Mouse (Mus musculus) brain, embryonic 18.5 days (tissue): ENCODE data around the gene Lrwd1.
"Not testable (repeated sequence)": the region's sequence is repeated elsewhere in the genome, so short reads cannot be mapped to it uniquely, and the experiment has no call there.

ENCODE experiments used
- DNase-seq: peaks from one replicate; pipeline ENCODE4 v3.0.0-alpha.2; 2012; ENCODE audit warnings: low read depth, low spot score

Lrwd1 gene

GRCm38 (mm10) chr5:136135571-136136291 is at the start of gene Lrwd1, which contains the start of gene Alkbh4:
Gene Lrwd1 (minus strand): TSS chr5:136136074.
Gene Alkbh4 (plus strand): TSS chr5:136136146.
- DNase-seq: peak; percentile 88

GRCm38 (mm10) chr5:136183766-136184165 is 47.9 kb upstream of the Lrwd1 start:
- DNase-seq: no peak

GRCm38 (mm10) chr5:136182830-136183229 is 47.0 kb upstream of the Lrwd1 start:
- no peak for DNase-seq

- no peak for DNase-seq
Measured at GRCm38 (mm10) chr5:136182049-136182448, 46.2 kb upstream of the Lrwd1 start.

- DNase-seq: no peak
Measured at GRCm38 (mm10) chr5:136181197-136181596, 45.3 kb upstream of the Lrwd1 start.

GRCm38 (mm10) chr5:136179594-136179993 is 43.7 kb upstream of the Lrwd1 start:
- DNase-seq: no peak

- DNase-seq: peak; percentile 68
Measured at GRCm38 (mm10) chr5:136173606-136174463, 38.0 kb upstream of the Lrwd1 start.

GRCm38 (mm10) chr5:136172939-136173338 is 37.1 kb upstream of the Lrwd1 start:
- no peak for DNase-seq

GRCm38 (mm10) chr5:136171363-136172341 is 35.8 kb upstream of the Lrwd1 start:
- no peak for DNase-seq

GRCm38 (mm10) chr5:136170512-136171362 is 34.9 kb upstream of the Lrwd1 start, which contains the start of gene Orai2:
Gene Orai2 (minus strand): TSS chr5:136170713.
- peak; percentile 65 for DNase-seq

GRCm38 (mm10) chr5:136169626-136170511 is 34.0 kb upstream of the Lrwd1 start:
- DNase-seq: no peak

- DNase-seq: no peak
Measured at GRCm38 (mm10) chr5:136168071-136168470, 32.2 kb upstream of the Lrwd1 start.

- no peak for DNase-seq
Measured at GRCm38 (mm10) chr5:136167296-136167695, 31.4 kb upstream of the Lrwd1 start.

- no peak for DNase-seq
Measured at GRCm38 (mm10) chr5:136165246-136165645, 29.4 kb upstream of the Lrwd1 start.

GRCm38 (mm10) chr5:136163807-136164474 is 28.1 kb upstream of the Lrwd1 start:
- DNase-seq: no peak

- DNase-seq: not testable (repeated sequence)
Measured at GRCm38 (mm10) chr5:136160084-136160483, 24.2 kb upstream of the Lrwd1 start.

- DNase-seq: no peak
Measured at GRCm38 (mm10) chr5:136155399-136155798, 19.5 kb upstream of the Lrwd1 start.

GRCm38 (mm10) chr5:136152365-136152764 is 16.5 kb upstream of the Lrwd1 start:
- no peak for DNase-seq

- not testable (repeated sequence) for DNase-seq
Measured at GRCm38 (mm10) chr5:136149134-136149576, 13.3 kb upstream of the Lrwd1 start.
